Mouse (Mus musculus) thymus, postnatal 4 days (tissue): ENCODE measurements around the gene Smim26.

Experiments
- DNase-seq: peaks from one replicate; pipeline ENCODE4 v3.0.0; 2021

Gene Smim26

DNA sequence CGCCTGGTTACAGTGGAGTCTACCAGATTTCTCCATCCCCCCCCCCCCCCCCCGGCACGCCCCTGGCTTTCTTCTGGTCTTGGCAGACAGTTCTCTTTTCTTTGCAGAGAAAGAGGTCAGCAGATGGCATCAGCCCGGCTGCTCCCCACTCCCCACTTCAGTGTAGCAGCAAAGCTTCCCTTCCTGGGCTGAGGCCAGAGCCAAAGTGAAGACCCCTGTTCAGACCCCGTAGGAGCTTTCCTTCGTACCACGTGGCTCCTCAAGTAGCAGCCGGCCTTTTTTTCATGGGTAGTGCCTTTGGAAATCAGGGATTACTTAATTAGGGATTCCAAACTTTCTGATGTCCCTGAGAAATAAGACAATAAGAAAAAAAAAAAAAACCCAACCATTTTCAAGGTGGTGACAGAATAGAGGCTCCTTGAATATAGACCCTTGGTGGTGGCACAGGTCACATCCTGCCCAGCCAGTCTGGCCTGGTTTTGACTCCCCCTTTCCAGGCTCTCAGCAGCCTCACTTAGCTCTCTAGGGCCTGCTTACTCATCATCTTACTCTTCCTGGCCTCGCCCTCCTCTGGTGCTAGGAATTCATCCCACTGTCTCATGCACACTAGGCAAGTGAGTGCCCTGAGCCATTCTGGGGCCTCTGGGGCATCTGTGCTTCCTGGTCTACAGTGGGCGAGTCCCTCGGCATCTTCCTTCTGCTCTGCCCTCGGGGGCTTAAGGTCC, 44.0 kb downstream of the Smim26 start:
- no peak for DNase-seq

DNA sequence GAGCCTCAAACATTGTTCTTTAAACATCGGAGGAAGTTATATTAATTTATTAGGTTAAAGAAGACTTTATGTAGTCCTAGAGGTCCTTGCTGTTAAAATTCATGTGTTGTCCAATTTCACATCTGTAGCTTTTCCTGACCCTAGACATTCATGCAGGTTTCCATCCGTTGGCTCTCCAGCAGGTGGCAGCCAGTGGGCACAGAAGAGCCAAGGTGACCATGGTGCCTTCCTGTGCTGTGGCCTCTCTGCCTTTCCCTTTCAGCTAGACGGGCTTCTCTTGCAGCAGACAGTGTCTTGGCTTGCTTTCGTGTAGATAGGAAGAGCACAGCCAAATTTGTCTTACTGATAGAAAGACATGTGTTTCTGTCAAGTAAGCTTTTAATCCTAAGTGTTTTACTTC, 44.9 kb downstream of the Smim26 start:
- no peak for DNase-seq

DNA sequence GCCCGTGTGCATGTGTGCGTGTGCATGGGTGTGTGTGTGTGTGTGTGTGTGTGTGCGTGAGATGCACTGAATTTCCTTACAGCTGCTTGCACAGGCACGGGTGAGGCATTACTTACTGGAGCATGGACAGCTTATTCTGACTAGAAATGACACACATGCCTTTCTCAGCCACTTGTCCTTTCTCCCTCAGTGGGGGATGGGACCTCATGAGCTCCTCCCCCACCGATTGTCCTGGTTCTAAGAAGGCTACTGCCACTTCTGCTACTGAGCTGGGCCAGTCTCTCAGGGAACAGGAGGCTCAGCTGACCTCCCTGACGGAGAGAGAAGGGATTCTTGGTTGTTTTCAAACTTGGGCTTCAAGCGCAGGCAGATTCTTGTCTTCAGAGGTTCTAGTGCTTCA, 46.2 kb downstream of the Smim26 start:
- no peak for DNase-seq

DNA sequence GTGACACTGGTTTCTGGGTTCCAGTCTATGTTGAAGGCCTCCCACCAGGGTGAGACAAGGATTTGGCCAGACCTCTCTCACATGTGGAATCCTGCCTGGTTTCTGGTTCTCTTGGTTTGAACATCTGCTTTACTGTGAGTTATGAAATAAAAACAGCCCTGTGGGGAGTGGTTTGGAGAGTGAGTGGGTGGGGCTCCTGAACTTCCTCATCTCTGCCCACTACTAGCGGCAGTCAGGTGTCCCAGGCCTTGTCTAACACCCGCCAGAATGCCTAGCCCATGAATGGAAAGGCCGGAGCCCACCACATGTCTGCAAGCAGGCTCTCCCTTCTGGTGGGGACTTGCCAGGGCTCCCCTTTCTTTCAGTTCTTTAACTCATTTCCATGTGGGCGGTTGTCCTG, 48.1 kb downstream of the Smim26 start:
- no peak for DNase-seq
